Mouse (Mus musculus): ENCODE measurements around the gene Nsrp1. TPM values are rescaled to one million over a fixed set of nuclear protein-coding genes. Genes with fewer than 3 reads are reported as not detected.

Nsrp1 gene
- total and polyA plus RNA-seq, 2 experiments = 0.75 to 3.7 TPM

GRCm38 (mm10) chr11:76997305-76997704 lies 80.9 kb downstream of the Nsrp1 start:
- Histone ChIP-seq H3K4me3 (ENCODE audit: insufficient read depth, low read depth, low read length) (peak overlapping the region; percentile 53), H3K27ac (replicated peaks; ENCODE audit: insufficient read depth, low read depth, low read length) (no peak overlapping the region), H3K79me2 (ENCODE audit: control insufficient read depth, insufficient read depth, low read length) (no peaks in the 10 kb centered on the region), H3K9ac (ENCODE audit: low read depth, low read length) (peak overlapping the region; percentile 42; the same call in 1 of the 2 replicates), H3K36me3 (ENCODE audit: control insufficient read depth, insufficient read depth, low read length) (no peaks in the 10 kb centered on the region), H3K4me1 (ENCODE audit: control insufficient read depth, insufficient read depth, low read length) (peaks cover 3% of the 10 kb centered on the region; the same call in 1 of the 2 replicates), H3K27me3 (ENCODE audit: control insufficient read depth, insufficient read depth, low read length) (peaks cover 10% of the 10 kb centered on the region)
- peak; percentile 33 for DNase-seq (ENCODE audit: extremely low read depth, low read depth, low spot score)
- WGBS = under 1% methylated on average over 21 of the region's 21 CpGs
- TF ChIP-seq CTCF (IDR thresholded peaks at IDR 0.05; ENCODE audit: low read depth, low read length) (peak; percentile 95), POLR2A (IDR thresholded peaks at IDR 0.05; ENCODE audit: extremely low read depth, insufficient read depth, low read length) (no peak)

- H3K4me1 ChIP-seq (ENCODE audit: control insufficient read depth, insufficient read depth, low read length) = peaks cover 3% of the 10 kb centered on the region; the same call in 1 of the 2 replicates
- WGBS = 61% methylated on average over 20 of the region's 20 CpGs
- no peak for TF ChIP-seq POLR2A (IDR thresholded peaks at IDR 0.05; ENCODE audit: extremely low read depth, insufficient read depth, low read length)
- TF ChIP-seq CTCF (IDR thresholded peaks at IDR 0.05; ENCODE audit: low read depth, low read length) = no peak
- no peak for DNase-seq (ENCODE audit: extremely low read depth, low read depth, low spot score)
- H3K36me3 ChIP-seq (ENCODE audit: control insufficient read depth, insufficient read depth, low read length) = no peaks in the 10 kb centered on the region
- no peak overlapping the region for H3K27ac ChIP-seq (replicated peaks; ENCODE audit: insufficient read depth, low read depth, low read length)
- H3K4me3 ChIP-seq (ENCODE audit: insufficient read depth, low read depth, low read length) = no peak overlapping the region
- H3K79me2 ChIP-seq (ENCODE audit: control insufficient read depth, insufficient read depth, low read length) = no peaks in the 10 kb centered on the region
- no peak overlapping the region for H3K9ac ChIP-seq (ENCODE audit: low read depth, low read length)
- peaks cover 10% of the 10 kb centered on the region for H3K27me3 ChIP-seq (ENCODE audit: control insufficient read depth, insufficient read depth, low read length)
Measured at GRCm38 (mm10) chr11:76995966-76996672, 82.1 kb downstream of the Nsrp1 start.

Other genes with a start within 250 kb of the Nsrp1 start
- 17.0 and 22.6 TPM in 2 replicates for gene Cpd, start 231.4 kb downstream of the Nsrp1 start, total RNA-seq (2014; rRNA removed)
- 4.8 and 5.0 TPM in 2 replicates for gene Cpd, start 231.4 kb downstream of the Nsrp1 start, polyA plus RNA-seq (2012; rRNA removed)
- not detected in 2 replicates for gene Tmigd1, start 176.3 kb downstream of the Nsrp1 start, total RNA-seq (2014; rRNA removed)
- gene Tmigd1, start 176.3 kb downstream of the Nsrp1 start, polyA plus RNA-seq (2012; rRNA removed) = not detected in 2 replicates
- 43.6 and 45.8 TPM in 2 replicates for gene Blmh, start 153.6 kb downstream of the Nsrp1 start, total RNA-seq (2014; rRNA removed)
- gene Blmh, start 153.6 kb downstream of the Nsrp1 start, polyA plus RNA-seq (2012; rRNA removed) = 8.6 and 10.3 TPM in 2 replicates
- 0.20 and 0.37 TPM in 2 replicates for gene Slc6a4, start 79.8 kb downstream of the Nsrp1 start, total RNA-seq (2014; rRNA removed)
- gene Slc6a4, start 79.8 kb downstream of the Nsrp1 start, polyA plus RNA-seq (2012; rRNA removed) = 0.13 and 0.26 TPM in 2 replicates
- gene Efcab5, start 110.5 kb upstream of the Nsrp1 start, total RNA-seq (2014; rRNA removed) = 0.07 and 0.09 TPM in 2 replicates
- not detected in 2 replicates for gene Efcab5, start 110.5 kb upstream of the Nsrp1 start, polyA plus RNA-seq (2012; rRNA removed)
- gene Ssh2, start 137.9 kb upstream of the Nsrp1 start, total RNA-seq (2014; rRNA removed) = 19.8 and 20.1 TPM in 2 replicates
- 3.4 and 3.7 TPM in 2 replicates for gene Ssh2, start 137.9 kb upstream of the Nsrp1 start, polyA plus RNA-seq (2012; rRNA removed)

Data from liver, adult 2 months (tissue).